Mouse (Mus musculus) heart, postnatal 10 days (tissue): ENCODE data around the gene Pik3r2. TPM values are rescaled to one million over a fixed set of nuclear protein-coding genes. Genes with fewer than 3 reads are reported as not detected.

Experiments used
- DNase-seq, 2 experiments: peaks; one replicate each; pipeline ENCODE4 v3.0.0; 2021
- intact Hi-C: fragments of 180-260 bp; cut with DNase I; formaldehyde crosslinking; loops from one replicate; pipeline ENCODE4 v1.15.1; 2025
- total RNA-seq, 2 experiments: library from RNA; stranded (reverse); gene quantifications; 2 replicates each; pipeline ENCODE4 v1.2.3; 2021

The Pik3r2 gene
- total RNA-seq, 2 experiments from 2014 or later = 37.1 to 40.2 TPM

- DNase-seq = no peak
- intact Hi-C loops = loop anchor here (5.0 kb wide), 1 partner anchor 82 kb away; no protein-coding TSS in a partner anchor
Measured at GRCm38 (mm10) chr8:70760350-70760749, 16.2 kb downstream of the Pik3r2 start.

- intact Hi-C loops = no loop called here
- no peak for DNase-seq
Measured at GRCm38 (mm10) chr8:70758616-70759561, 17.6 kb downstream of the Pik3r2 start.

GRCm38 (mm10) chr8:70758308-70758615 is 18.3 kb downstream of the Pik3r2 start:
- intact Hi-C loops = no loop called here
- DNase-seq = peak; percentile 5

GRCm38 (mm10) chr8:70757523-70758307 is 18.8 kb downstream of the Pik3r2 start:
- intact Hi-C loops = no loop called here
- DNase-seq = peak; percentile 29 to 52

- intact Hi-C loops = no loop called here
- peak; percentile 6 for DNase-seq
Measured at GRCm38 (mm10) chr8:70756476-70757040, 20.0 kb downstream of the Pik3r2 start.

- intact Hi-C loops = no loop called here
Measured at GRCm38 (mm10) chr8:70755661-70756475, 20.6 kb downstream of the Pik3r2 start.

GRCm38 (mm10) chr8:70754871-70755660 is 21.4 kb downstream of the Pik3r2 start:
- intact Hi-C loops = no loop called here
- DNase-seq = peak; percentile 63 to 78

More at GRCm38 (mm10) chr8:70755661-70756475, 20.6 kb downstream of the Pik3r2 start:
- peak; percentile 9 to 20 for DNase-seq

- DNase-seq = peak; percentile 98
- intact Hi-C loops = no loop called here
Measured at GRCm38 (mm10) chr8:70754043-70754870, 22.3 kb downstream of the Pik3r2 start, which contains the start of gene Rab3a. Gene Rab3a, plus strand, starts transcription at chr8:70754679.

- intact Hi-C loops = no loop called here
- peak; percentile 95 to 96 for DNase-seq
Measured at GRCm38 (mm10) chr8:70753151-70753550, 23.4 kb downstream of the Pik3r2 start.

- peak; percentile 85 to 86 for DNase-seq
- intact Hi-C loops = loop anchor here (1.0 kb wide), 1 partner anchor 32 kb away; no protein-coding TSS in a partner anchor
Measured at GRCm38 (mm10) chr8:70752000-70752764, 24.3 kb downstream of the Pik3r2 start.

- peak in 1 of 2 experiments; percentile 31 for DNase-seq
- intact Hi-C loops = no loop called here
Measured at GRCm38 (mm10) chr8:70750128-70750680, 26.3 kb downstream of the Pik3r2 start.

- DNase-seq = no peak
- intact Hi-C loops = no loop called here
Measured at GRCm38 (mm10) chr8:70749097-70749674, 27.3 kb downstream of the Pik3r2 start.

- intact Hi-C loops = no loop called here
- no peak for DNase-seq
Measured at GRCm38 (mm10) chr8:70748246-70749096, 28.0 kb downstream of the Pik3r2 start.

GRCm38 (mm10) chr8:70747211-70747890 is 29.2 kb downstream of the Pik3r2 start:
- DNase-seq = no peak
- intact Hi-C loops = no loop called here

- DNase-seq = no peak
- intact Hi-C loops = no loop called here
Measured at GRCm38 (mm10) chr8:70746676-70747075, 29.8 kb downstream of the Pik3r2 start.
